Mouse (Mus musculus) liver, embryonic 11.5 days (tissue): ENCODE measurements around the gene Cdkn2aipnl. TPM values are rescaled to one million over a fixed set of nuclear protein-coding genes. Genes with fewer than 3 reads are reported as not detected.

Experiments used
- ATAC-seq: fragments of 200-750 bp; cut with Nextera tagmentation; replicated peaks from 2 replicates; pipeline ENCODE4 v1.8.0; 2017; ENCODE audit warnings: moderate number of reproducible peaks, mild to moderate bottlenecking, moderate TSS enrichment, moderate library complexity; ENCODE audit not compliant: low FRiP score
- DNase-seq: peaks from one replicate; pipeline ENCODE4 v3.0.0-alpha.2; 2017; ENCODE audit warnings: low spot score
- H3K27ac ChIP-seq: fragments of 300-500 bp; sonication (generic); 2 replicates; pipeline ENCODE4 v1.5.1; 2014; ENCODE audit warnings: mild to moderate bottlenecking, low read depth, low read length, control low read depth
- H3K27me3 ChIP-seq: fragments of 300-500 bp; sonication (generic); replicated peaks from 2 replicates; pipeline ENCODE4 v1.6.1; 2014; ENCODE audit warnings: low read length, mixed read lengths; ENCODE audit not compliant: control insufficient read depth, insufficient read depth
- H3K36me3 ChIP-seq: fragments of 300-500 bp; sonication (generic); 2 replicates; pipeline ENCODE4 v1.6.1; 2014; ENCODE audit warnings: mild to moderate bottlenecking, low read length, moderate library complexity, mixed read lengths; ENCODE audit not compliant: control insufficient read depth, insufficient read depth
- H3K4me1 ChIP-seq: fragments of 300-500 bp; sonication (generic); replicated peaks from 2 replicates; pipeline ENCODE4 v1.6.1; 2014; ENCODE audit warnings: low read length, mixed read lengths; ENCODE audit not compliant: control insufficient read depth, insufficient read depth
- H3K4me2 ChIP-seq: fragments of 300-500 bp; sonication (generic); 2 replicates; pipeline ENCODE4 v1.6.1; 2014; ENCODE audit warnings: mild to moderate bottlenecking, control low read depth, moderate library complexity
- H3K4me3 ChIP-seq: fragments of 300-500 bp; sonication (generic); 2 replicates; pipeline ENCODE4 v1.5.1; 2014; ENCODE audit warnings: low read depth, low read length, control low read depth
- H3K9ac ChIP-seq: fragments of 300-500 bp; sonication (generic); 2 replicates; pipeline ENCODE4 v1.6.1; 2014; ENCODE audit warnings: low read depth, low read length, control low read depth
- H3K9me3 ChIP-seq: fragments of 300-500 bp; sonication (generic); 2 replicates; pipeline ENCODE4 v1.6.1; 2016; ENCODE audit warnings: low read length, inconsistent platforms, mixed read lengths; ENCODE audit not compliant: control insufficient read depth
- WGBS: fragments of 180-500 bp; shearing (Covaris S2); extraction: QIAGEN DNeasy Blood & Tissue Kit; methylation state at CpG from one replicate; pipeline ENCODE4 v1.1.7; 2014; 5-methylcytosine and 5-hydroxymethylcytosine counted together
- polyA plus RNA-seq: library from polyadenylated mRNA; unstranded; fragments of >200 nt; fragmentation: Nextera tagmentation; extraction: Ambion mirVana; gene quantifications from 2 replicates; pipeline ENCODE4 v1.2.1, GENCODE M21; 2014

The Cdkn2aipnl gene
- polyA plus RNA-seq, 1 experiment from 2014 or later: 114 TPM

- no peak overlapping the region for H3K4me3 ChIP-seq
- H3K36me3 ChIP-seq: peaks cover 30% of the 10 kb centered on the region
- no peaks in the 10 kb centered on the region for H3K9me3 ChIP-seq
- H3K9ac ChIP-seq: no peak overlapping the region
- H3K4me2 ChIP-seq: no peak overlapping the region
- 86% methylated on average over 2 of the region's 2 CpGs for WGBS
- DNase-seq (no peak), ATAC-seq (no peak)
- no peaks in the 10 kb centered on the region for H3K27me3 ChIP-seq
- H3K27ac ChIP-seq: no peak overlapping the region
- H3K4me1 ChIP-seq: peaks cover 7% of the 10 kb centered on the region
Measured at GRCm38 (mm10) chr11:51969511-51969910, 2.0 kb downstream of the Cdkn2aipnl start.

- Histone ChIP-seq H3K4me1 (peaks cover 7% of the 10 kb centered on the region), H3K9ac (no peak overlapping the region), H3K4me3 (no peak overlapping the region), H3K27ac (no peak overlapping the region), H3K4me2 (no peak overlapping the region), H3K9me3 (no peaks in the 10 kb centered on the region), H3K27me3 (no peaks in the 10 kb centered on the region), H3K36me3 (peaks cover 35% of the 10 kb centered on the region)
- ATAC-seq (no peak), DNase-seq (no peak)
- 88% methylated on average over 6 of the region's 6 CpGs for WGBS
Measured at GRCm38 (mm10) chr11:51971644-51972043, 4.2 kb downstream of the Cdkn2aipnl start.

- DNase-seq (peak; percentile 75), ATAC-seq (peak; percentile 25)
- Histone ChIP-seq H3K27me3 (no peaks in the 10 kb centered on the region), H3K9me3 (no peaks in the 10 kb centered on the region), H3K4me2 (peak overlapping the region; percentile 81), H3K9ac (peak overlapping the region; percentile 90), H3K4me3 (peak overlapping the region; percentile 89), H3K27ac (peak overlapping the region; percentile 39), H3K36me3 (peaks cover 17% of the 10 kb centered on the region; the same call in 1 of the 2 replicates), H3K4me1 (peaks cover 17% of the 10 kb centered on the region; the same call in 1 of the 2 replicates)
- WGBS: under 1% methylated on average over 29 of the region's 29 CpGs
Measured at GRCm38 (mm10) chr11:51999611-52000289, 32.3 kb downstream of the Cdkn2aipnl start.

DNA sequence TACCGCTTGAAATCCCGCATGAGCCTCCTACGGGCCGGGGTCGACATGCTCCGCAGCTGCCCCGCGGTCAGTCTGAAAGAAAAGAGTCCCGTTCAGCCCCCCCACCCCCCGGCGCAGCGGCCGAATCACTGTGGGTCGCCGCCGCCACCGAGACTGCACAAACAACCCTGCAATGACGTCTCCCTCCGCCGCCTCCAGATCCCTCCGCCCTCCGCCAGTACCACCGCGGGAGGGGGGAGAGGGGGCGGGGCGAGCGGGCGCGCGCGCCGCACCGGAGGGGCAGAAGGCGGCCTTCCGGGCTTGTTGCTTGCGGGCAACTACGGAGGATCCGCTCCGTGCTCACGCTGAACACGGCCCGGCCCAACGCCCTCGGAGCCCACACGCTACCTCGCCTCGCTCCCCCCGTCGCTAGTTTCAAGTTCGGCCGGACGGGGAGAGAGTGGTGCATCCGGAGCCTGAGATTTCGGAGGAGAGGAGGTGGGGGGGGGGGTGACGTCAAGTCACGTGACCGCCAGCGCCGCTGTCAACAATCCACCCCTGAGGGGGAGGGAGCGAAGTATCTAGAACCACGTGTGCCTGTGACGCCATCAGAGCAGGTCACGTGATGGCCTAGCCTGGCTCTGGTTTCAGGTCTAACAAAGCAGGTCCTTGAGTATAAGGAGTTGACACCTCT, 33.0 kb downstream of the Cdkn2aipnl start, which contains the start of gene Ube2b:
Ube2b (minus strand) TSS at position 473 of the 673 bp plus-strand sequence.
- H3K4me1 ChIP-seq: peaks cover 17% of the 10 kb centered on the region; the same call in 1 of the 2 replicates
- peak; percentile 82 for ATAC-seq
- peak; percentile 94 for DNase-seq
- H3K4me2 ChIP-seq: peak within 1 kb of the TSS; percentile 81
- WGBS: under 1% methylated on average over 51 of the region's 63 CpGs
- peak within 1 kb of the TSS; percentile 90 for H3K9ac ChIP-seq
- H3K9me3 ChIP-seq: no peaks in the 10 kb centered on the region
- H3K36me3 ChIP-seq: peaks cover 13% of the 10 kb centered on the region; the same call in 1 of the 2 replicates
- H3K27ac ChIP-seq: peak within 1 kb of the TSS; percentile 39
- H3K4me3 ChIP-seq: peak within 1 kb of the TSS; percentile 89
- H3K27me3 ChIP-seq: no peaks in the 10 kb centered on the region

GRCm38 (mm10) chr11:52001341-52001740, 33.9 kb downstream of the Cdkn2aipnl start:
- peak overlapping the region; percentile 89; the same call in 1 of the 2 replicates for H3K4me3 ChIP-seq
- H3K36me3 ChIP-seq: peaks cover 10% of the 10 kb centered on the region; the same call in 1 of the 2 replicates
- peak overlapping the region; percentile 42 for H3K9ac ChIP-seq
- H3K27me3 ChIP-seq: no peaks in the 10 kb centered on the region
- 68% methylated on average over 10 of the region's 10 CpGs for WGBS
- no peak for DNase-seq
- peak overlapping the region; percentile 81 for H3K4me2 ChIP-seq
- peaks cover 17% of the 10 kb centered on the region; the same call in 1 of the 2 replicates for H3K4me1 ChIP-seq
- no peak overlapping the region for H3K27ac ChIP-seq
- no peaks in the 10 kb centered on the region for H3K9me3 ChIP-seq
- no peak for ATAC-seq

GRCm38 (mm10) chr11:52001861-52002260, 34.4 kb downstream of the Cdkn2aipnl start:
- H3K4me2 ChIP-seq: no peak overlapping the region; the same call in 1 of the 2 replicates
- no peak for ATAC-seq
- peaks cover 6% of the 10 kb centered on the region; the same call in 1 of the 2 replicates for H3K36me3 ChIP-seq
- 94% methylated on average over 8 of the region's 8 CpGs for WGBS
- H3K9ac ChIP-seq: no peak overlapping the region
- DNase-seq: no peak
- peaks cover 17% of the 10 kb centered on the region; the same call in 1 of the 2 replicates for H3K4me1 ChIP-seq
- H3K9me3 ChIP-seq: no peaks in the 10 kb centered on the region
- no peak overlapping the region for H3K27ac ChIP-seq
- no peak overlapping the region for H3K4me3 ChIP-seq
- no peaks in the 10 kb centered on the region for H3K27me3 ChIP-seq

GRCm38 (mm10) chr11:52002842-52003504, 35.5 kb downstream of the Cdkn2aipnl start:
- 75% methylated on average over 13 of the region's 13 CpGs for WGBS
- H3K4me2 ChIP-seq: peak overlapping the region; percentile 78
- peaks cover 17% of the 10 kb centered on the region; the same call in 1 of the 2 replicates for H3K4me1 ChIP-seq
- no peak for ATAC-seq
- DNase-seq: no peak
- peak overlapping the region; percentile 74 for H3K4me3 ChIP-seq
- no peaks in the 10 kb centered on the region for H3K9me3 ChIP-seq
- H3K9ac ChIP-seq: peak overlapping the region; percentile 83
- H3K27me3 ChIP-seq: no peaks in the 10 kb centered on the region
- no peaks in the 10 kb centered on the region for H3K36me3 ChIP-seq
- peak overlapping the region; percentile 87 for H3K27ac ChIP-seq

DNA sequence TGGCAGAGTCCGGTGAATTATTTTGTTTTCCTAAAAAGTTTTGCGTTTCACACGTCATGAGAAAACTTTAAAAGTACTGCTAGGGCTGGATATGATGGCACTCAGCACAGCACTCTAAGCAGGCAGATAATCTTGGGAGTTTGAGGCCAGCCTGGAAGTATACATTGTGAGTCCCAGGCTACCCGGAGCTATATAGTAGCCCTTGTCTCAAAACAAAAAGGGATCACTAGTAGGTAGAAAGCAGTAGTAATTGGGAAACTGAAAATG, 36.0 kb downstream of the Cdkn2aipnl start:
- H3K4me3 ChIP-seq: peak overlapping the region; percentile 74
- ATAC-seq: no peak
- peaks cover 17% of the 10 kb centered on the region; the same call in 1 of the 2 replicates for H3K4me1 ChIP-seq

More for the DNA sequence above, 36.0 kb downstream of the Cdkn2aipnl start:
- H3K27me3 ChIP-seq: no peaks in the 10 kb centered on the region
- H3K9ac ChIP-seq: peak overlapping the region; percentile 83
- peak overlapping the region; percentile 87 for H3K27ac ChIP-seq
- WGBS: 16% methylated on average over 4 of the region's 4 CpGs
- H3K9me3 ChIP-seq: no peaks in the 10 kb centered on the region
- H3K4me2 ChIP-seq: peak overlapping the region; percentile 78
- H3K36me3 ChIP-seq: no peaks in the 10 kb centered on the region
- no peak for DNase-seq
